Mouse (Mus musculus) myocyte (in vitro differentiated cells): Measurements from ENCODE around the gene Rnaset2b.
"Not testable (repeated sequence)": the region's sequence is repeated elsewhere in the genome, so short reads cannot be mapped to it uniquely, and the experiment has no call there.

Experiments
- MAX ChIP-seq: IDR thresholded peaks from one replicate; pipeline ENCODE4 v1.6.1; 2011; ENCODE audit warnings: low read depth, mild to moderate bottlenecking, control low read depth
- POLR2A ChIP-seq: IDR thresholded peaks from one replicate; pipeline ENCODE4 v1.6.1; 2011; ENCODE audit warnings: low read depth, mild to moderate bottlenecking, control low read depth, moderate library complexity; ENCODE audit not compliant: insufficient read length
- POLR2AphosphoS2 ChIP-seq: IDR thresholded peaks from one replicate; pipeline ENCODE4 v1.6.1; 2011; ENCODE audit warnings: low read depth, control low read depth; ENCODE audit not compliant: insufficient read length
- SRF ChIP-seq: IDR thresholded peaks from one replicate; pipeline ENCODE4 v1.6.1; 2011; ENCODE audit warnings: low read depth; ENCODE audit not compliant: control insufficient read depth, insufficient read length
- TCF12 ChIP-seq: IDR thresholded peaks from one replicate; pipeline ENCODE4 v1.6.1; 2011; ENCODE audit warnings: mild to moderate bottlenecking, control low read depth; ENCODE audit not compliant: poor library complexity, insufficient read depth, severe bottlenecking
- TCF3 ChIP-seq: IDR thresholded peaks from one replicate; pipeline ENCODE4 v1.6.1; 2011; ENCODE audit warnings: low read depth, control low read depth; ENCODE audit not compliant: insufficient read length

DNA sequence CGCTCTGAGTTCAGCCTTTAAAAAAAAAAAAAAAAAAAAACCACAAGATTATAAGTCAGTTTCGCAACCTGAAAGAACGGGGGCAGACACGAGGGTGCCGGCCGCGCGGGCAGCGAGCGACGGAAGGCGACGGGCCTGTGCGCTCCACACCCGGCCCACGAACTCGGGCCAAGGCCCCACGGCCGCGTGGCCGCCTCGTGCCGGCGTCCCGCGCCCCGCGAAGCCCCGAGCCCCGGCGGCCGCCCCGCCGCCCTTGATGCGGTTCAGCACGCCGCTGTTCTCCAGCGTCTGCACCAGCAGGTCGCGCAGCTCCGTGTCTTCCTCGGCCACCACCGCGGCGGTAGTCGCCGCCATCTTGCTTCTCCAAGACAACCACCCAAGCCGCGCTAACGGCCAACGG lies 9.7 kb upstream of the Rnaset2b start, which contains the start of gene Tagap1:
- TF ChIP-seq TCF12, MAX, TCF3, POLR2AphosphoS2, POLR2A, SRF: not testable (repeated sequence)
